Mouse (Mus musculus) heart, adult 10 weeks (tissue): ENCODE results near the gene Dgkk. TPM values are rescaled to one million over a fixed set of nuclear protein-coding genes. Genes with fewer than 3 reads are reported as not detected.

Experiments used
- polyA plus RNA-seq: library from polyadenylated mRNA; stranded (reverse); fragments of 350-450 nt; fragmentation: Illumina TruSeq; extraction: RNeasy Lipid Tissue Mini Kit (QIAGEN cat#74804); gene quantifications from one replicate; pipeline ENCODE4 v1.2.3, GENCODE M21; 2014; ENCODE audit warnings: low read depth, low replicate concordance

Dgkk gene
- polyA plus RNA-seq: 0.08 TPM

GRCm38 (mm10) chrX:6779006-6779405 lies at the start of gene Dgkk:
Gene Dgkk (plus strand): TSS chrX:6779306.

